Mouse (Mus musculus): ENCODE results near the gene Dnajc19.
"Not testable (repeated sequence)": the region's sequence is repeated elsewhere in the genome, so short reads cannot be mapped to it uniquely, and the experiment has no call there.

The Dnajc19 gene

GRCm38 (mm10) chr3:34080900-34081662 is at the start of gene Dnajc19:
TSS of gene Dnajc19 (minus strand) at chr3:34081321.
- peak; percentile 81 to 86 for DNase-seq (ENCODE audit: low spot score in 2 of 2)

GRCm38 (mm10) chr3:34129957-34130356 is 48.8 kb upstream of the Dnajc19 start:
- DNase-seq (ENCODE audit: low spot score in 2 of 2), result no peak

- DNase-seq (ENCODE audit: low spot score in 2 of 2), result no peak
Observed at GRCm38 (mm10) chr3:34121311-34121710, 40.2 kb upstream of the Dnajc19 start.

- DNase-seq (ENCODE audit: low spot score in 2 of 2), result no peak
Observed at GRCm38 (mm10) chr3:34120791-34121190, 39.7 kb upstream of the Dnajc19 start.

- no peak for DNase-seq (ENCODE audit: low spot score in 2 of 2)
Observed at GRCm38 (mm10) chr3:34119869-34120268, 38.7 kb upstream of the Dnajc19 start.

- DNase-seq (ENCODE audit: low spot score in 2 of 2), result no peak
Observed at GRCm38 (mm10) chr3:34115806-34116205, 34.7 kb upstream of the Dnajc19 start.

GRCm38 (mm10) chr3:34111941-34112685 is 31.0 kb upstream of the Dnajc19 start:
- DNase-seq (ENCODE audit: low spot score in 2 of 2), result no peak

- DNase-seq (ENCODE audit: low spot score in 2 of 2), result no peak
Observed at GRCm38 (mm10) chr3:34107631-34108030, 26.5 kb upstream of the Dnajc19 start.

- no peak for DNase-seq (ENCODE audit: low spot score in 2 of 2)
Observed at GRCm38 (mm10) chr3:34106421-34106820, 25.3 kb upstream of the Dnajc19 start.

- no peak for DNase-seq (ENCODE audit: low spot score in 2 of 2)
Observed at GRCm38 (mm10) chr3:34103902-34104672, 23.0 kb upstream of the Dnajc19 start.

GRCm38 (mm10) chr3:34102891-34103290 is 21.8 kb upstream of the Dnajc19 start:
- no peak for DNase-seq (ENCODE audit: low spot score in 2 of 2)

- no peak for DNase-seq (ENCODE audit: low spot score in 2 of 2)
Observed at GRCm38 (mm10) chr3:34083655-34084054, 2.5 kb upstream of the Dnajc19 start.

GRCm38 (mm10) chr3:34081929-34082328 is 808 bp upstream of the Dnajc19 start:
- DNase-seq (ENCODE audit: low spot score in 2 of 2), result no peak

GRCm38 (mm10) chr3:34076058-34076759 is 4.9 kb downstream of the Dnajc19 start:
- DNase-seq (ENCODE audit: low spot score in 2 of 2), result no peak

- no peak for DNase-seq (ENCODE audit: low spot score in 2 of 2)
Observed at GRCm38 (mm10) chr3:34072726-34073125, 8.4 kb downstream of the Dnajc19 start.

- DNase-seq (ENCODE audit: low spot score in 2 of 2), result not testable (repeated sequence)
Observed at GRCm38 (mm10) chr3:34068943-34069342, 12.2 kb downstream of the Dnajc19 start.

GRCm38 (mm10) chr3:34062352-34062751 is 18.8 kb downstream of the Dnajc19 start:
- no peak for DNase-seq (ENCODE audit: low spot score in 2 of 2)

- no peak for DNase-seq (ENCODE audit: low spot score in 2 of 2)
Observed at GRCm38 (mm10) chr3:34041990-34042389, 39.1 kb downstream of the Dnajc19 start.

GRCm38 (mm10) chr3:34035706-34036105 is 45.4 kb downstream of the Dnajc19 start:
- DNase-seq (ENCODE audit: low spot score in 2 of 2), result no peak

GRCm38 (mm10) chr3:34034803-34035202 is 46.3 kb downstream of the Dnajc19 start:
- DNase-seq (ENCODE audit: low spot score in 2 of 2), result no peak

- no peak for DNase-seq (ENCODE audit: low spot score in 2 of 2)
Observed at GRCm38 (mm10) chr3:34033720-34034364, 47.3 kb downstream of the Dnajc19 start.
